Mouse (Mus musculus) neural tube, embryonic 10.5 days (tissue): ENCODE data around the gene Zbtb16.
A peak's percentile ranks its signal among the peaks of the same experiment; 100 is the strongest.

Experiments used
- DNase-seq: peaks from one replicate; pipeline ENCODE4 v3.0.0-alpha.2; 2017; ENCODE audit warnings: low spot score; ENCODE audit errors: extremely low spot score

The Zbtb16 gene

DNA sequence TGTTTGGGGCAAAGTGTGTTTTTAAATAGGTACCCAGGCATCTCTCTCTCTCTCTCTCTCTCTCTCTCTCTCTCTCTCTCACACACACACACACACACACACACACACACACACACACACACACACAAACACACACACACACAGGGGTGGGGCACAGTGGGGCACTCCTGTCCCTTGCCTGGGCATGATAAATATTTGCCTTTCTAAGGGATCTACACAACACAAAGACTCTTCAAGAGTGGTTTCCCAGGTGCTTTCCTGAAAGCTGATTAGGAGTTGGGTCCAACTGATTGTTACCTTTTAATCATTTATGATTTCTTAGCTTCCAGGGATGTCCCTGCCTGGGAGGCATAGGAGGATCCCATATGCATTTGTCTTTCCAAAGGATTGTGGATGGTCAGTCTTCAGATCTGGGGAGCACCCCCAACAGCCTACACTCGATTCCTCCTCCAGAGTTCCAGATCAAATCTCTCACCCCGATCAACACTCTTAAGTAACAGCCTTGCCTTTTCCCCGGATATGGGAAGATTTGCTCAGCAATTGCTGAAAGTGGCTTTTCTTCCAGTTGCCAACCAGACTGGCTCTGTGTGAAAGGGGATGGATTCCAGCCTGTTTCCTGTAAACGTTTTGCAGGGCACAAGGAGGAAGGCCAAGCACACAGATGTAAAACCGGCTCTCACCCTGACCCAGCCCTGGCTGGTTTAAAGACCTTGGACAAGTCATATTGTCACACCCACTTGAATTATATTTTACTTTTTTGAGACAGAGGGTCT lies 90.5 kb downstream of the Zbtb16 start:
- no peak for DNase-seq

GRCm38 (mm10) chr9:48744916-48745315 lies 91.1 kb downstream of the Zbtb16 start:
- no peak for DNase-seq

DNA sequence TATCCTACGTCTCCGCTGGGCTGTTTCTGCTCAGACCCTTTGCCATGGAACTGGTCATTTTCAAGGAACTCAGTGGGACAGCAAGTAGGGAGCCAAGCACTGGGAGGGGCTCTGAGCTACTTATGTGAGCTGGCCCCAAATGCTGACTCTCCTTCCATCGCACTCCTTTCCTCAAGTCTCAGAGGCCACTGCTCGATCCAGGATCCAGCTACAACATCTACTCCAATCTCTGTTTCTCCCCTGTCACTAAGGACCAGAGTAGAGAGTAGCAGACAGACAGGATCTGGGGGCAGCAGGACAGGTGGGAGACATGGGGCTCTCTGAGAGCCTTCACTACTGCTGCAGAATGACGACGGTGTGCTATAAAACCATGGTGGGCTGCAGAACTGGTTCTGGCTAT lies 91.6 kb downstream of the Zbtb16 start:
- no peak for DNase-seq

GRCm38 (mm10) chr9:48743338-48744285 lies 92.4 kb downstream of the Zbtb16 start:
- no peak for DNase-seq

DNA sequence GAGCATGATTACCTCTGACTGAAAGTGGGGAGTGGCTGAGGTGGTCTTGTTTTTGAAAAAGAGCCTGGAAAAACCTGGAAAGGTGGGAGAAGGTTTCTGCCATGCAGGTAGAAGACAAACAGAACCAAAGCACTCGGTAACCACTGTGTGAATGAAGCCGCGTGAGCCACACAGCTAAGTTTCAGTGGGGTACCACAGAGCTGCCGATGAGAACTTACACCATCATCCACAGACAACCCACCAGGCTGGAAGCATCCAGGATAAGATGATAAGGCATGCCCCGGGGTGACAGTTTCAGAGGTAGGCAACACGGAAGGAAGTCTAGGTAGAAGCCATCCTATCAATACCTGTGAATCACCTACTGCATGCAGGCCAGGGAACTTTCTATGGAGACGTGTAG lies 93.9 kb downstream of the Zbtb16 start:
- no peak for DNase-seq

GRCm38 (mm10) chr9:48741433-48742077 lies 94.5 kb downstream of the Zbtb16 start:
- no peak for DNase-seq

- no peak for DNase-seq
Measured at GRCm38 (mm10) chr9:48740732-48741255, 95.2 kb downstream of the Zbtb16 start.

- peak; percentile 51 for DNase-seq
Measured at GRCm38 (mm10) chr9:48740098-48740505, 95.9 kb downstream of the Zbtb16 start.

DNA sequence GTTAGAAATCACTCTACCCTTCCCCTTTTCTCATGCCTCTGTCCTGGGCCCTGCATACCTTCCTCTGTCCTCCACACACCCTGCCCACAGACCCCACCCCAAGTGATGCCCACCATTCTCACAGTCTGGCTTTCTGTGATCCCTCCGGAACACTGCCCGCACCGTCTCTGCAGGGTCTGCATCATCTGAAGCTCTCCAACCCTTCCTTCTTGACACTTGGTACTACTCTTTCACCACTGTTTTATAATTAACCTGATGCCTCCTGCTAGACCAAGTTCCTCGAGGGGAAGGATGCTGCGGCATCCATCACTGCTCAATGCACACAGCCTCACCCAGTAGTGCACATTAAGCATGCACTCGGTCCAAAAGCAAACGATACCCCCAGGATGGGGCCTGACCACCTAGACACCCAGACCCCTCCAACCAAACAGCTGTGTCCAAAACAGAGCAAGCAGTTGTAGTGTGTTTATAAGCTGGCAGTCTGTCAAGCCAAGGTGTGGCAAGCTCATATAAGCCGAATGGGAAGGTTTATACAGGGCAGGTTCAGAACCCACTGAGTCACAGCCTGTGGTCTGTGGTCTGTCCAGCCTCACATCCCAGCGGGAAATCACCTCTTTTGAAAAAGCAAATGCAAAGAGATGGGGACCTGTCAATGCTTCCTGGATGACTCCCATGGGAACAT lies 97.1 kb downstream of the Zbtb16 start:
- DNase-seq = no peak

- no peak for DNase-seq
Measured at GRCm38 (mm10) chr9:48737911-48738310, 98.1 kb downstream of the Zbtb16 start.

DNA sequence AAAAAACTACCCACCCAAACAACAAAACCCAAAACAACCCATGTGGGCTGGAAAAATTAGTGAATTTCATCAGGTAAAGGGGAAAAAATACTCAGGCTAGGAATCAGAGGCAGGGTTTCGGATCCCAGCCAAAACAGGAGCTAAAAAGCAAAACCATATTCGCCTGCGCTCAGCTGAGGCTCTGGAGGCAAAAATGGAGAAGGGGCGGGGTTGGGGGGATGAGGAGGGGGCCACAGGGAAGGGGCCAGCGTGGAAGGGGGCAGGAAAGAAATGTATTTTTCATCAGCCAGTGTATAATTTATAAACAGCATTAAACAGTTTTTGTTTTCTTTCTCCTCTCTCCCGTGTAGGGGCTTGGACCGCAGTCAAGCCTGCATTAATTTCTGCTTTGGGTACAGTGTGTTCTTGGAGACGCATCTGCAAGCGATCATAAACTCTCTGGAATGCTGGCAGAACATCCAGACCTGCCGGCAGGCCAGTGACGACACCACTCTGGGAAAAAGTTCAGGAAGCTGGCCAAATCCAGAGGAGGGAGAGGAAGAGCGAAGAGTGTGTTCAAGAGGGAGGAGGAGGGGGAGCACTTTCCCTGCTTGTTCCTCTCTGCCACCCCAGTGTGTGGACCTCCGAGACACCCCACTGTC lies 98.7 kb downstream of the Zbtb16 start:
- DNase-seq = no peak

- no peak for DNase-seq
Measured at GRCm38 (mm10) chr9:48736361-48737209, 99.4 kb downstream of the Zbtb16 start.

GRCm38 (mm10) chr9:48735466-48736312 lies 100.3 kb downstream of the Zbtb16 start:
- no peak for DNase-seq

DNA sequence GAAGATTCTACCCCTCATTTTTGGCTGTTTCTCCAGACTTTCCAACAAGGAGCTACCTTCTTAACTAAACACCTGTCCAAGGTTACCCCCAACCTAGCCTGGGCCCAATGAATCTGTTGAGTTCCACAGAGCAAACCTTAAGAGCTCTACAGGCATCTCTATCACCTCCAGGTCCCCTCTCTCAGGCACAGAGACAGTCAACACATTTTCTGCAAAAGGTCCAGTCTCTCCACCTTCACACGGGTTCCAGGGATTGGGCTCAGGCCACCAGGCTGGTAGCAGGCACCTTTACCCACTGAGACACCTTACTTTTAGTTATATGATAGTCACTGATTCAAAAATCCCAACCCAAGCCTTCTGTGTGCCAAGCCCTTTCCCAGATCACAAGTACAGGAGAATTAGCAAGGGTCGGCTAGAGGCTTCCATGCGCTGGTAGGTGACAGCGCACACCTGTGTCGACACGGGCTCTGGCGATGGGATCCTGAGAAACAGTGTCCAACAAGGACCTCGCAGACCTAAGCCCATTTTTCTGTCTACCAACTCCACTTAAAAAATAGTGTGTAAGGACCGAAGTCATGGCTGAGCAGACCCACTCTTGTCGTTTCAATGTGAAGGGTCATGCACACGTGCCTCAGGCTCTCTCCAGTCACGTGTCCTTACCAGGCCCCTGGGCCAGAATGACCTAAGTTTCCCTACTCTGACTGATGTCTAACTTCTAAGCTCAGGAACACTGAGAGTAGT lies 101.1 kb downstream of the Zbtb16 start:
- no peak for DNase-seq

GRCm38 (mm10) chr9:48733817-48734544 lies 102.0 kb downstream of the Zbtb16 start:
- no peak for DNase-seq

DNA sequence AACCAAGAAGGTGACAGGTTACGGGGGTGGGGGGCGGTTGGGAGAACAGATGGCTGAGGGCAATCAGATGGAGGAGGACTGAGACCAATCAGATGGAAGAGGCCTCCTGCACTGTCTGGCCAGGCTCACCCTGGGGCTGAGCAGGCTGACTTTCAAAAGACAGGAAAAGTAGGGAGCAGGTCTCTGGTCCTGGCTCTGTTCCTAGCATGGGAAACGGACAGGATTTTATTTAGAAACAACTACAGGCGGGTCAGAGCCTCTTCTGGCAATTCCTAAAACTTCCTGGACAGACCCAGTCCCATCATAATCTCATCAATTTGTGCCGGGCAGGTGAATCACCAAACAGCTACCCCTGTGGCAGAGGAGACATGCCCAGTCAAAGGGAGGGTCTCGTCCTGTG lies 102.9 kb downstream of the Zbtb16 start:
- DNase-seq = no peak
